Mouse (Mus musculus) lung, postnatal 36 days (tissue): Measurements from ENCODE around the gene Tcp11l1.
A peak's percentile ranks its signal among the peaks of the same experiment; 100 is the strongest.

ENCODE experiments used
- DNase-seq: peaks from one replicate; pipeline ENCODE4 v3.0.0; 2022; ENCODE audit warnings: mixed read lengths

Tcp11l1 gene

GRCm38 (mm10) chr2:104710670-104711370 lies 1.1 kb downstream of the Tcp11l1 start:
- no peak for DNase-seq

- no peak for DNase-seq
These were observed 2.1 kb downstream of the Tcp11l1 start for GRCm38 (mm10) chr2:104709786-104710337.

- DNase-seq, result no peak
These were observed 7.6 kb downstream of the Tcp11l1 start for GRCm38 (mm10) chr2:104704355-104704754.

- DNase-seq, result no peak
These were observed 8.8 kb downstream of the Tcp11l1 start for GRCm38 (mm10) chr2:104703158-104703557.

- DNase-seq, result no peak
These were observed 12.3 kb downstream of the Tcp11l1 start for GRCm38 (mm10) chr2:104699659-104700058.

GRCm38 (mm10) chr2:104692551-104692950 lies 19.4 kb downstream of the Tcp11l1 start:
- no peak for DNase-seq

- DNase-seq, result no peak
These were observed 21.2 kb downstream of the Tcp11l1 start for GRCm38 (mm10) chr2:104690720-104691119.

- no peak for DNase-seq
These were observed 23.2 kb downstream of the Tcp11l1 start for GRCm38 (mm10) chr2:104688724-104689123.

GRCm38 (mm10) chr2:104688321-104688720 lies 23.6 kb downstream of the Tcp11l1 start:
- DNase-seq, result no peak

GRCm38 (mm10) chr2:104687261-104687660 lies 24.7 kb downstream of the Tcp11l1 start:
- DNase-seq, result peak; percentile 14

- peak; percentile 74 for DNase-seq
These were observed 26.6 kb downstream of the Tcp11l1 start for GRCm38 (mm10) chr2:104685418-104685817.

GRCm38 (mm10) chr2:104684771-104685170 lies 27.2 kb downstream of the Tcp11l1 start:
- DNase-seq, result no peak

GRCm38 (mm10) chr2:104677326-104677725 lies 34.6 kb downstream of the Tcp11l1 start:
- DNase-seq, result no peak

- DNase-seq, result no peak
These were observed 40.2 kb downstream of the Tcp11l1 start for GRCm38 (mm10) chr2:104671724-104672123.

- DNase-seq, result no peak
These were observed 42.7 kb downstream of the Tcp11l1 start for GRCm38 (mm10) chr2:104669122-104669804.

- no peak for DNase-seq
These were observed 48.4 kb downstream of the Tcp11l1 start for GRCm38 (mm10) chr2:104663372-104664100.

GRCm38 (mm10) chr2:104658659-104659058 lies 53.3 kb downstream of the Tcp11l1 start:
- no peak for DNase-seq

- DNase-seq, result peak; percentile 16
These were observed 95.8 kb downstream of the Tcp11l1 start for GRCm38 (mm10) chr2:104615985-104616711.

- no peak for DNase-seq
These were observed 97.2 kb downstream of the Tcp11l1 start for GRCm38 (mm10) chr2:104614786-104615185.
